Mouse (Mus musculus) small intestine, adult 2 months (tissue): ENCODE measurements around the gene Gcsam. TPM values are rescaled to one million over a fixed set of nuclear protein-coding genes. Genes with fewer than 3 reads are reported as not detected.
A peak's percentile ranks its signal among the peaks of the same experiment; 100 is the strongest.

ENCODE experiments used
- H3K27ac ChIP-seq: fragments of 200-500 bp; 2 replicates; pipeline ENCODE4 v1.5.1; 2012; ENCODE audit warnings: low read depth, low read length, control low read depth, inconsistent platforms; ENCODE audit not compliant: insufficient read depth
- H3K27me3 ChIP-seq: fragments of 200-500 bp; 2 replicates; pipeline ENCODE4 v1.6.1; 2012; ENCODE audit warnings: mild to moderate bottlenecking, moderate library complexity, low read length, inconsistent platforms; ENCODE audit not compliant: control insufficient read depth, insufficient read depth
- H3K36me3 ChIP-seq: fragments of 200-500 bp; 2 replicates; pipeline ENCODE4 v1.6.1; 2012; ENCODE audit warnings: mild to moderate bottlenecking, low read length, control low read depth, inconsistent platforms; ENCODE audit not compliant: control insufficient read depth, insufficient read depth
- H3K4me1 ChIP-seq: fragments of 200-500 bp; 2 replicates; pipeline ENCODE4 v1.6.1; 2012; ENCODE audit warnings: low read length, inconsistent platforms, mixed read lengths; ENCODE audit not compliant: control insufficient read depth, insufficient read depth, insufficient read length
- H3K4me3 ChIP-seq: fragments of 200-500 bp; 2 replicates; pipeline ENCODE4 v1.5.1; 2012; ENCODE audit warnings: low read depth, mild to moderate bottlenecking, control low read depth, inconsistent platforms, low read length, moderate library complexity
- CTCF ChIP-seq: fragments of 200-500 bp; IDR thresholded peaks from 2 replicates; pipeline ENCODE4 v1.5.1; 2012; ENCODE audit warnings: low read depth, mild to moderate bottlenecking, control low read depth, inconsistent platforms, low read length, moderate library complexity, mixed read lengths; ENCODE audit not compliant: insufficient replicate concordance, insufficient read length; ENCODE audit errors: extremely low read depth
- POLR2A ChIP-seq: fragments of 200-500 bp; IDR thresholded peaks from 2 replicates; pipeline ENCODE4 v1.6.1; 2012; ENCODE audit warnings: low read depth, mild to moderate bottlenecking, control low read depth, inconsistent platforms, low read length, moderate library complexity
- WGBS: fragments of 180-500 bp; shearing (Covaris S2); methylation state at CpG from one replicate; pipeline ENCODE4 v1.1.7; 2018; 5-methylcytosine and 5-hydroxymethylcytosine counted together
- polyA plus RNA-seq: library from polyadenylated mRNA; depleted of rRNA; stranded (reverse); fragments of >200 nt; gene quantifications from 2 replicates; pipeline ENCODE4 v1.2.3, GENCODE M21; 2012; rRNA removed

The Gcsam gene
- polyA plus RNA-seq, result 0.06 and 0.11 TPM in 2 replicates

GRCm38 (mm10) chr16:45610267-45610666 is at the start of gene Gcsam:
Gene Gcsam (plus strand): TSS chr16:45610380.
- no peaks in the 10 kb centered on the region for H3K36me3 ChIP-seq
- 27% methylated on average over 4 of the region's 4 CpGs for WGBS
- no peak within 1 kb of the TSS for H3K4me3 ChIP-seq
- TF ChIP-seq CTCF, result no peak
- TF ChIP-seq POLR2A, result no peak
- peak within 1 kb of the TSS; percentile 40; the same call in 1 of the 2 replicates for H3K27ac ChIP-seq
- H3K4me1 ChIP-seq, result peaks cover 7% of the 10 kb centered on the region; the same call in 1 of the 2 replicates
- H3K27me3 ChIP-seq, result no peaks in the 10 kb centered on the region

- H3K27me3 ChIP-seq, result no peaks in the 10 kb centered on the region
- H3K4me3 ChIP-seq, result no peak overlapping the region
- H3K4me1 ChIP-seq, result no peaks in the 10 kb centered on the region
- TF ChIP-seq POLR2A (no peak), CTCF (no peak)
- no peak overlapping the region for H3K27ac ChIP-seq
- no peaks in the 10 kb centered on the region for H3K36me3 ChIP-seq
- 69% methylated on average over 3 of the region's 3 CpGs for WGBS
Measured at GRCm38 (mm10) chr16:45561747-45562146, 48.4 kb upstream of the Gcsam start.

- WGBS, result 87% methylated on average over 3 of the region's 3 CpGs
- Histone ChIP-seq H3K36me3 (no peaks in the 10 kb centered on the region), H3K27me3 (no peaks in the 10 kb centered on the region), H3K4me3 (no peak overlapping the region), H3K4me1 (no peaks in the 10 kb centered on the region), H3K27ac (no peak overlapping the region)
- TF ChIP-seq POLR2A, result no peak
- no peak for TF ChIP-seq CTCF
Measured at GRCm38 (mm10) chr16:45572307-45572706, 37.9 kb upstream of the Gcsam start.

DNA sequence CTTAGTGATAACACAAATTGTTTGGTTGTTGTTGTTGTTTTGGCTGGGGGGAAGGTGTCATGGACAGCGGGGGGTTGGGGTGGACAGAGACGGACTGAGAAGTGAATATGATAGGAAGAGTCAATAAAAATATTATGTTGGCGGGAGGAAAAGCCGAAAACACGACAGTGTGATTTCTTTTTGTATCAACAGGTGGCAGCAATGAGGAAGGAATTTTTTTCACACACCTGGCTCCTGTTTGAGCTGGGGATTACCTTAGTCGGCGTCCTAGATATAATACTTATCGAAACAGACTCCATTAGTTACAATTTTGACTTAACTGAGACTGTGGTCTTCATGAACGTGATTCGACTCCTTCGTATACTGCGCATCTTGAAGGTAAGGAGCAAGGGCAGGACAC is 30.3 kb upstream of the Gcsam start:
- WGBS, result 49% methylated on average over 12 of the region's 12 CpGs
- Histone ChIP-seq H3K4me1 (no peaks in the 10 kb centered on the region), H3K27ac (no peak overlapping the region)

DNA sequence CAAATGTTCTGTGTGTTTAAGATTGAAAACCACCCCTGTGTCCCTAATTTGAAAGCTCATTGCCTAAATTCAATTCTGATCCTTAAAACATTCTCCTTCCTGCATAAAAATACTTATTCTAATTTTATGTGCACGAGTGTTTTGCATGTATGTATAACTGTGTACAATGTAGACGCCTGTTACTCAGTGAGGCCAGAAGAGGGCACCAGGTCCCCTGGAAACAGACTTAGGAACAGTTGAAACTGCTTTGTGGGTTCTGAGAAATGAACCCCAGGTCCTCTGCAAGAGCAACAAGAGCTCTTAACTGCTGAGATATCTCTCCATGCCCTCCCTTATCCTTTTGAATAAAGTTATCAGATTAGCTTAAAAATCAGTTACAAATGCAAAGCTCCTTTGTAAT is 27.7 kb upstream of the Gcsam start:
- H3K27ac ChIP-seq, result no peak overlapping the region
- TF ChIP-seq CTCF, result peak; percentile 26; the same call in 1 of the 2 replicates
- TF ChIP-seq POLR2A, result no peak
- no peaks in the 10 kb centered on the region for H3K36me3 ChIP-seq
- H3K4me1 ChIP-seq, result no peaks in the 10 kb centered on the region
- no peaks in the 10 kb centered on the region for H3K27me3 ChIP-seq
- no peak overlapping the region for H3K4me3 ChIP-seq
- WGBS, result 40% methylated on average over 2 of the region's 2 CpGs

More for the DNA sequence above, 30.3 kb upstream of the Gcsam start:
- no peak for TF ChIP-seq POLR2A
- peak; percentile 21; the same call in 1 of the 2 replicates for TF ChIP-seq CTCF
- Histone ChIP-seq H3K27me3 (no peaks in the 10 kb centered on the region), H3K36me3 (no peaks in the 10 kb centered on the region), H3K4me3 (no peak overlapping the region)

GRCm38 (mm10) chr16:45593656-45594055 is 16.5 kb upstream of the Gcsam start:
- WGBS, result 81% methylated on average over 1 of the region's 1 CpGs
- no peaks in the 10 kb centered on the region for H3K36me3 ChIP-seq

DNA sequence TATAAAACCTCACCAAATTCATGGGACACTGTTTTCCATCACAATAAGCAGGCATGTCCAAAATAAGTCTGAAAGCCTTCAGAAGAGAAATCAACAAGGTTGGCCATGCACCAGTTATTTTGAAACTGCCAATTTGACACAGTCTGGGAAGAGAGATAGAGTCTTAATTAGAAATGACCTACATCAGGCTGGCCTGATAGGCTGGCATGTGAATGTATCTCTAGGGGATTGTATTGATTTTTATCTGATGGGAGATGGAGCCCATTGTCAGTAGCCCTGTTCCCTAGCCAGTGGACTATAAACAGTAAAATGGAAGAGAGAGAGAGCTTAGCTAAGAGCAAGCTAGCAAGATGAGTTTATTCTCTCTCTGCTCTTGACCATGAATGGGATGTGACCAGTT is 14.7 kb upstream of the Gcsam start:
- H3K27ac ChIP-seq, result no peak overlapping the region
- no peaks in the 10 kb centered on the region for H3K36me3 ChIP-seq
- H3K4me3 ChIP-seq, result no peak overlapping the region
- no peaks in the 10 kb centered on the region for H3K4me1 ChIP-seq
- TF ChIP-seq POLR2A (no peak), CTCF (no peak)
- no peaks in the 10 kb centered on the region for H3K27me3 ChIP-seq

More at GRCm38 (mm10) chr16:45593656-45594055, 16.5 kb upstream of the Gcsam start:
- Histone ChIP-seq H3K27ac (no peak overlapping the region), H3K4me3 (no peak overlapping the region), H3K4me1 (no peaks in the 10 kb centered on the region), H3K27me3 (no peaks in the 10 kb centered on the region)
- no peak for TF ChIP-seq POLR2A
- TF ChIP-seq CTCF, result no peak
